Mouse (Mus musculus): Measurements from ENCODE around the gene Hsd3b7.

DNA sequence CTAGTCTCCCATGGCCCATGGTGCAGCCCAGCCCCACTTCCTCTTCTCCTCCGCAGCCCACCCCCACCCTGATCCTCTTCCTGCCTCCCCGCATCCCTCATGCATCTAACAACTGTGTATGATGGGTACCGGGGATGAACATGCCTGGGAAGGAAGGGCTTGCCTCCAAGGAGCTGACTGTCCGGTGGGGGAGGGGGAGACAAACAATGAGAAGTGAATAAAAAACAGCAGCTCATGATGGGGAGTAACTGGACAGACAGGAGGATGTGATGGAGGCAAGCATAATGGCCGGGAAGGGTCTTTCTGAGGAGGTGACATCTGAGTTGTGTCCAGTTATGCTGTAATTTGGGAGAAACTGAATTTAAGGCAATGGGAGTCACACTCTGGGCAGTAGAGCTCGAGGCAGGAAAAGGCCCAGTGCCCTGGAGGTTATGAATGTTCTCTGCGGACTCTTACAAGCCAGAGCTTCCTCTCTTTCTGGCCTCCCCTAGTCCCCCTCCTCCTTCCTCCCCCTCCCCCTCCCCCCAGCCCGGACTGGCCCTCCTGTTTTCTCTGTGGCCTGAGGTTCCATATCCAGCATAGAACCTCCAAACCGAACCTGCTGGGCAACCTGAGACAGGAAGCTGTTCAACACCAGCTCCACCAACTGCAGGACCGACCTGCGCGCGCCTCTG lies 20.6 kb downstream of the Hsd3b7 start:
- TF ChIP-seq CTCF (IDR thresholded peaks at IDR 0.05; ENCODE audit: low read depth) (no peak), EP300 (IDR thresholded peaks at IDR 0.05; ENCODE audit: low read depth) (no peak)
